Mouse (Mus musculus) brain, embryonic 18.5 days (tissue): ENCODE data around the gene Fut1.

Experiments used
- DNase-seq: peaks from one replicate; pipeline ENCODE4 v3.0.0-alpha.2; 2012; ENCODE audit warnings: low read depth, low spot score

Gene Fut1

GRCm38 (mm10) chr7:45667761-45668160 is 50.7 kb downstream of the Fut1 start:
- no peak for DNase-seq

- no peak for DNase-seq
Observed at GRCm38 (mm10) chr7:45668921-45669320, 51.8 kb downstream of the Fut1 start.
